Mouse (Mus musculus) erythroblast, adult 5-6 weeks (primary cell): ENCODE results near the gene Kank4. TPM values are rescaled to one million over a fixed set of nuclear protein-coding genes. Genes with fewer than 3 reads are reported as not detected.
"Not testable (repeated sequence)": the region's sequence is repeated elsewhere in the genome, so short reads cannot be mapped to it uniquely, and the experiment has no call there.

Experiments used
- ATAC-seq: replicated peaks from 2 replicates; pipeline ENCODE4 v1.8.0; 2016; ENCODE audit warnings: moderate number of reproducible peaks, mild to moderate bottlenecking, moderate TSS enrichment, inconsistent platforms; ENCODE audit not compliant: poor library complexity, low FRiP score, severe bottlenecking
- total RNA-seq, 2 experiments: library from RNA; stranded (forward) in 1 of 2; stranded (reverse) in 1 of 2; fragments of 150-400 nt in 1 of 2; fragments of 200-764, 138-1000 nt in 1 of 2; gene quantifications; 2 replicates each; pipeline versions ENCODE4 v1.2.3 to v1.2.4; 2015 to 2017; ENCODE audit warnings: low replicate concordance in 2 of 2

Gene Kank4
- total RNA-seq, 2 experiments from 2014 or later: not detected

DNA sequence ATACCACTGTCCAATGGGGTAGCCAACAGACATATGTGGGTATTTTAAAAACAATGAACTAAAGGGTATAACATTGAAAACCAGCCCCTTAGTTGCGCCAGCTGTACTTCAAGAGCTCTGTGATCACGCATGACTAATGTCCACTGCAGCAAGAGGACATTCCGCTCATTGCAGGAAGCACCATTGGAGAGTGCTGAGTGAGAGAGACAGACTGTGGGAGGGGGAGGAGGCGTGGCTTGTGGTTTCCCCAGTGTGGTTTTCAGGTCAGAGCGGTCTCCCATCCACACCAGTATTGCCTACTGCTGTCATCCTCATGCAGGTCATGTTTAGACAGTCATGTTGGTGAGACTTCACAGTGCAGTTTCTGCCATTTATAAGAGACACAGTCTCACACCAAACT lies 19.2 kb upstream of the Kank4 start:
- ATAC-seq: no peak

- no peak for ATAC-seq
Observed at GRCm38 (mm10) chr4:98834782-98835181, 17.4 kb upstream of the Kank4 start.

DNA sequence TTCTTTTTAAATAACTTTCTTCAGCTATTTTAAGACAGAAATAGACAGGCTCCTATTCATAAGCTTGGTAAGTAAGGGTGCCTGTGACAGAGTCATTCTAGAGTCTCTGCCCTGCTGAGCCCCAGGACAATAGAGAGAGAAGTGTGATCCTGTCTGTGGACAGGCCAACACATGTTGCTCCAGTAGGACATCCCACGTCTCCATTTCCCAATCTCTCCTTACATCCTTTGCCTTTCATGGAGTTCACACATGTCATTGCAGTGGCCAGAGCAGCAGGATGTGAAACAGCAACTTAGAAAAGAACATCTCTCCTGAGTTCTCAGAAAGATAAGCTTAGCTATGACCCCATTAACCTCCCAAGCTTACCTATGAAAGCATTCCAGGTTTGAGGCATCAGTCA lies 14.4 kb upstream of the Kank4 start:
- ATAC-seq: no peak

DNA sequence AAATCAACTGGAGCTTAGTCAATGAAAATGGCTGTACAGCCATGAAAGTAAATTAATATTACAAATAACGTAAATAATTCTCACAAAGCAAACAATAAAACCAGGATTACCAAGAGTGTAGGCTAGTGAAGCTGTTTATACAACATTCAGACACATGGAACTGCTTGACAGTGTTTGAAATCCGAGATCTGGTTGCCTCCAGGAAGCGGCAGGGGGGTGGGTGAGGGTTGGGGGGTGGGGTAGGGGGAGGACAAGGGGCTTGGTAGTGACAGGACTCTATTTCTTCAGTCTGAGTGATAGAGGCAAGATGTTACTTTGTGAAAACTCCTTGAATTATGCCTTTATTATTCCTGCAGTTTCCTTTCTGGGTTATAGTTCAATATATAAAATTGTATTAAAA lies 9.4 kb upstream of the Kank4 start:
- ATAC-seq: no peak

GRCm38 (mm10) chr4:98823740-98824139 lies 6.4 kb upstream of the Kank4 start, which contains the start of gene I0C0044D17Rik:
Gene I0C0044D17Rik, minus strand, starts transcription at chr4:98823840.
- ATAC-seq: not testable (repeated sequence)

DNA sequence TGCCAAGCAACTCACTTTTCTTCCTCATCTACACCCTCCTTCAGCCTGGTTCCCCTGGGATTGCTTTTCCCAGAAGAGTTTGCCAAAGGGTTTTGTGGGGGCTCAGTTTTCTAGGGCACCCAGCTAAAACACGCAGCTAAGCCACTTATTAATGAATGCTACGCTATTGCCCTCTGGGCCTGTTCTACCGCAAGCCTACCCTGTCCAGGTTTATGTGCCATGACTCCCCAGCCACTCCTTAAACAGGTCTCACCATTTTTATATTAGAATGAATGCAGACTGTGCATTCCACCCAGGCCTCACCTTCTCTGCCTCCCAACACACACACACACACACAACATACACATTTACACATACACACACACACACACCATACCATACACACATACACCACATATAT lies 5.7 kb upstream of the Kank4 start:
- no peak for ATAC-seq

- ATAC-seq: no peak
Observed at GRCm38 (mm10) chr4:98822478-98822877, 5.1 kb upstream of the Kank4 start.

DNA sequence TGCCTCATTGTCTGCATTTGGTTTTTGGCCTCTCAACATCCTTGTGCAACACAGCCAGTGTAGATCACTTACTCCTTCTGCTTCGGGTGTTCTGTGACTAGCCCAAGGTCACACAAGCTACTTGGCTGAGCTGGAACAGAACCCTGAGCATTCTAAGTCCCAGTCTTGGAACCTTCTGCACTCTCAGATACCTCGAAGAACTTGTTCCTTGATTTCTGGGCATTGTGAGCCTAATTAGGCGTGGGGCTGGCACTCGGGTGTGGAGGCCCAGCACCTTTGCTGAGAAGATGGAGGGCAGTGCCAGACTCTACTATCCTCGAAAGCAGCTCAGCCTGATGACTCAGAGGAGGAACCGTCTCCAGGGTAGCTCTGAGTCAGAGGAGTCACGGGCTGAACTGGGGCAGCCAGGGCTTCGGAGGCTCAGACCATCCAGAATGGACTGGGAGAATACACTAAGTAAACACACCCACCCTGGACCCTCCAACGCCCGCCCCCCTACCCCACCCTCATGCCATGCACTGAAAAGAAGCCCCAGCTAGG lies 1.9 kb upstream of the Kank4 start:
- no peak for ATAC-seq

DNA sequence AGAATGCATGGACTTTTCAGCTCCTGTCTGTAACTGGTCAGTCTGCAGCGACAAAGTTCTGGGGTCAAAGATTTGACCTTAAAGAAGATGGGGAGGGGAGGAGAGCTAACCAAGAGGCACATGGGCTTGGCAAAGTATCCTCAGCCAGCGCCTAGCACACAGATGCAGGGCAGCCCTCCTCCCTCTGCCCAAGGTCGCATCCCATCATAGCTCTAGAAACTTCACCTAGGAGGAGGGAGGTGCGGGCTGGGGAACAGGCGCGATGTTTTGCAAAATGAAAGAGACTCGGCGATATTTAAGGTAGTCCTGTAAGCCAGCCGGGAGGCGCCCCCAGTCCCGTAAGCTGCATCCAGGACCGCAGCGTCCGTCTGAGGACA lies 542 bp downstream of the Kank4 start:
- no peak for ATAC-seq

DNA sequence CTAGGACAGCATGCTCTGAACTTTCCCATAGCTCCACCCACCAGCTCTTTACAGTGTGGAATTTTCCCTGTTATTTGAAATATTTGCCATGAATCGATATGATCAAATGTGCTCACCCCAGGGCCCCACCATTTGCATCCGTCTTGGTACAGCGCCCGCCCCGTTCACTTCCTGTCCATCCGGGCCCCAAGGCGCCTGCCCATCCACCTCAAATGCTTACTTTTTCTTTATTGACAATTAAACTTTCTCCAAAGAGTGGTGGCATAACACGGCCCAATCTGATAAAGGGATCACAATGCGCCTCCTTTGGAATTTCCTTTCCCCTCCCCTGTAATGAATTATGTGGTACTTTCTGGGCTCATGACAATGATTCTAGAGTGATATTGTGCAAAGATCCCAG lies 11.0 kb downstream of the Kank4 start:
- ATAC-seq: no peak

DNA sequence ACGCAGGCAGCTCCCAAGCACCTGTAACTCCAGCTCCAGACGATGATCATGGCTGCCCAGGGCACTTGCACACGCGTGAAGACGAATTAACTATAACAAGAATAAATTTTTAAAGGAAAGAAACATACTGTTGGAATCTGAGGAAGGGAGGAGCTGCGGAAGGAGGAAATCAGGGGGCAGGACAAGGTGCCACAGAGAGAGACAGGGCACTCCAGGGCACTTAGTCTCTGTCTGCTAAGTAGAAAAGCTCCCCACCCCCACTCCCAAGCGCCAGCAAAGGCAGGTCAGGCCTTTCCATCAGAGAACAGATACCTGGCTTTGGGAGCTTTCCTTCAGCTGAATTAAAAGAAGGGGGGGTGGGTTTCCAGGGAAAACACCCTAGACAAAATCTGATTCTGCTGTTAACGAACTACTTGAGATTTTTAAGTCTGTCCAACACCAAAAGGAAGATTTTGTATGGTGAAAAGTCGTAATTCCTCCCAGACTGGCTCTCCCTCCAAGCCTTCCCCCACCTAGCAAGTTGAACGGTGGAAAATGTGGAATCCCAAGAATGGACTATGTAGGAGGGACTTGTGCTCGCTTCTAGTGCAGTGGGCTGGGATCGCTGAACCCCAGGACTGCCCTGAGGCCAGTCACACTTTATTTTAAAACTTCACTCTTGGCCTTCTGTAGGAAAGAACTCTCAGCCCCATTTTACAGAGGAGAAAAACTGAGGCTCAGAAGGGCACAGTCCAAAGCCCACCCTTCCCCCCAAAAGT lies 11.9 kb downstream of the Kank4 start:
- ATAC-seq: no peak

- ATAC-seq: no peak
Observed at GRCm38 (mm10) chr4:98804476-98805134, 12.7 kb downstream of the Kank4 start.

DNA sequence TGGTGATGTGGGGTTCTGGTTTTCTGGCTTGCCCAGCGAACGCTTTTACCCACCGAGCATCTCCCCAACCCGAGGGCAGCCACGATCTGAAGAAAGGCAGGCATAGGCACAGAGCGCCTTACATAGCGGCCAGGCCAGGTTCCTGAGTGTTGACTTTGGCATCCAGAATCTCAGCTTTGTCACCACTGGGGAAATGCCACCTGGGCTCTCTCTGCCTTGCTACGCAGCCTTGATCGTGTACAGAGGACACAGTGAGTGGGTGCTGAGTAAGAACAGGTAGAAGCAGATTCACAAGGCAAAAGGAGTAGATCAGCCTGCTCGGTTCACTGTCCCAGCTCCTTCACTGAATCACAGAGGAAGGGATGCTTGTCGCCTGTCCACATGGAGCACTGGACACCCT lies 15.6 kb downstream of the Kank4 start:
- no peak for ATAC-seq

GRCm38 (mm10) chr4:98800824-98801223 lies 16.5 kb downstream of the Kank4 start:
- no peak for ATAC-seq

DNA sequence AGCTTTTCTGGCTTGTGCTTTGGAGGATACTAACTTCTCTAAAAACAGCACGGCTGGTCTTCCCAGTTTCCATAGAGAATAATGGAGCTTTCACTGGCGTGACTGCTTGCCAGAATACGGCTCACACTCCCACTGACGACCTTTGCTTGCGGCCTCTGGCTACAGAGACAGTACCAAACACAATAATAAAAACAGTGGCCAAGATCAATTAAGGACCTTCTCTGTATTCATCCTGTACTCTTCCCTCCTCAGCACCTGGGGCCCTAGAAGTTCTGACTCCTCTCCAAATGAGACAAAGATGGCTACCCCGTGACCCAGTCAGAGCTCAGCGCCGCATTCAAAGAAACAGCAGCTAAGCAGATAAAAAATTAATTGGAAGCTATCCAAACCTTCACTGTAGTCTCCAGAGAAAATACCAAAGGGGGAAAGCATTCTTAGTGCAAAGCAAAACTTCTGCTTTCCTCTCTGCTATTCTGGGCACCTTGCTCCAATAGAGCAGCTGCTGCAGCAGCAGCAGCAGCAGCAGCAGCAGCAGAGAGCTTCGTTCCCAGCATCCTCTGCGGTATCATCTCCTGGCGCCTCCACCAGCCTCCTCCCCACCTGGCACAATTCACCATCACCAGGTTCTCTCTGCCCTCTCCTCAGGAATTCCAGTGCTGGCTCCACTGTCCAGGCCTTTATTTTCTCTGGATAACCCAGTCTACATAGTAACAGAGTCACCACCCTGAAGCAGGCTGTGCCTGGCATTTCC lies 20.6 kb downstream of the Kank4 start:
- ATAC-seq: no peak

- no peak for ATAC-seq
Observed at GRCm38 (mm10) chr4:98795241-98795640, 22.1 kb downstream of the Kank4 start.

GRCm38 (mm10) chr4:98793486-98793885 lies 23.9 kb downstream of the Kank4 start:
- no peak for ATAC-seq

GRCm38 (mm10) chr4:98790721-98791120 lies 26.6 kb downstream of the Kank4 start:
- ATAC-seq: no peak

DNA sequence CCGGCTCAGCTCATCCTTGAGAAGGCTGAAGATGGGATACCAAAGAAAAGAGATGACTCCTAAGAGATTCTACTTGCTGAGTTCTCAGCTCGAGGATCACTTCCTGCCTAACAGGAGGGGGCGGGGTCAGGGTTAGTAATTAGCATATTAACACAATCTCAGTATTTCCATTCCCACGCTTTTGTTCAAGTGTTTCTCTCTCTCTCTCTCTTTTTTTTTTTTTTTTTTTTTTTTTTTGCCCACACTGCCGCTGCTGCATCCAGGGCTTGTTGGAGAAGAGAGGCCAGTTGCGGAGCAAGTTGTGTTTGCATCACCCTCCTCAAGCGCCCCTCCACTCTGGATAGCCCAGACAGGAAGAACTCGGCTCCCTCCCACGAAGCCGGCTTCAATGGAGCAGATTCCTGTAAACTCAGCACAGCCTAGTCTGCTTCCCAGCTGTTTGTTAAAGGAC lies 27.5 kb downstream of the Kank4 start:
- no peak for ATAC-seq

DNA sequence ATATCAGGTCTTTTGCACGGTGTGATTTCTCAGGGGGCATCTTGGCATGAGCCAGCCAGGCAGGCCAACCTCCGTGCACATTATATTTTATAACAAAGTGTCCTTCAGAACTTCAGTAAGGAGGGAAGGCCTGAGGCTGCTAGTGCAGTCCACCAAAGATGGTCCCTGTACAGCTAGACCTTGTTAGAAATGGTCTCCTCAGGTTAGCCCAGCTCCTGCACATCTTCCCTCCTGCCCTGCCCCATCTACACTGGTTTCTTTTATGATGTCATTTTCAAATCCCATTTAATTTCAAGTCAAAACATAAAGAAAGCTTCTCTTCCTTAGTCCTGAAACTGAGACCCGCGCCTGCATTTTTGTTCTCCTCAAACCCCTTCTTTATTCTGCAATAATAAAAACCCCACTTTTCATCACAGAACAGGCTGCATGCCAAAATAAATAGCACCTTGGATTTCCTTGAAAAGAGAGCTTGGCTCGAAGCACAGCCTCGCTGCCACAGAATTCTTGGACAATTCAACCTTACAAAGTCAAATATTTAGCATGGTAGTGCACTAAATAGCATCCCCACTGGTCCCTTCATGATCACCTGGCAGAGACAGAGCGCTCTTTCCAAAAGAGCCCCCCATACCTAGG lies 28.1 kb downstream of the Kank4 start:
- no peak for ATAC-seq
